Comparison of ENCODE assay signal across 15 mouse cellular contexts in genomic region chr7:39732790-39733189, GRCm38 (mm10).
DNase-seq lines count a peak whose midpoint lies in the region; TF ChIP-seq lines count a peak whose summit lies in the region.
"Had no signal": no experiment of that assay in that cellular context is flagged by ENCODE, and none has a peak within 500 bp of the region (broad histone marks: within the 10 kb centered on the region; RNA-seq: fewer than 3 reads in every experiment).

No protein-coding gene starts in this region.

- TF ChIP-seq POLR2A in CH12.LX (IDR thresholded peaks at IDR 0.05; ENCODE audit: low read depth, low read length) = no peak

- dilution Hi-C loops in CH12.LX (cut with MboI; ENCODE audit: extremely low pct_ligation_motif_present, extremely low pct_unique_long_range_greater_than_20kb, low sequenced_read_pairs) = no loop called here

- no peak overlapping the region for H3K27ac ChIP-seq in CH12.LX (ENCODE audit: insufficient read depth, low read depth)

- no peak overlapping the region for H3K9ac ChIP-seq in CH12.LX (ENCODE audit: insufficient read depth, low read depth)

- TF ChIP-seq EP300 in CH12.LX (IDR thresholded peaks at IDR 0.05; ENCODE audit: low read length) = no peak

- DNase-seq in CH12.LX (ENCODE audit: extremely low read depth) = peak; percentile 18
- DNase-seq in natural killer cell, adult 2 months (ENCODE audit: low spot score in 2 of 2) = no peak
- DNase-seq: adrenal gland, adult 2 months; adrenal gland, adult 8-10 months; adrenal gland, postnatal 10 days; adrenal gland, postnatal 14 days; adrenal gland, postnatal 25 days; adrenal gland, postnatal 36 days; B cell, adult 2 months; cerebellum, adult 11 months; cerebellum, adult 11-12 months; cerebellum, adult 18-20 months; cerebellum, adult 2 months; cerebellum, adult 8-10 months had no signal

- TF ChIP-seq RAD21 in CH12.LX (IDR thresholded peaks at IDR 0.05; ENCODE audit: low read depth, low read length) = no peak

- peaks cover 2 to 3% of the 10 kb centered on the region in 2 experiments; a peak in 3 of 4 replicates for H3K4me1 ChIP-seq in CH12.LX (ENCODE audit: control insufficient read depth in 1 of 2, insufficient read depth in 2 of 2)

- no peak for TF ChIP-seq CTCF in CH12.LX (conservative IDR thresholded peaks at IDR 0.05 in 1 of 2, IDR thresholded peaks at IDR 0.05 in 1 of 2; ENCODE audit: low read depth in 2 of 2, low read length in 2 of 2)

- H3K79me2 ChIP-seq in CH12.LX (replicated peaks; ENCODE audit: control insufficient read depth, extremely low read depth, insufficient read depth, poor library complexity, severe bottlenecking) = no peaks in the 10 kb centered on the region

- H3K4me2 ChIP-seq in CH12.LX (ENCODE audit: insufficient read depth, low read depth, poor library complexity, severe bottlenecking) = no peak overlapping the region

- H3K27me3 ChIP-seq in CH12.LX (replicated peaks) = no peaks in the 10 kb centered on the region

- in situ Hi-C loops in CH12.LX (cut with MboI; ENCODE audit: low pct_ligation_motif_present, low pct_unique_long_range_greater_than_20kb, low sequenced_read_pairs) = no loop called here

- no peaks in the 10 kb centered on the region for H3K9me3 ChIP-seq in CH12.LX (replicated peaks; ENCODE audit: low read length)

- no peaks in the 10 kb centered on the region for H3K36me3 ChIP-seq in CH12.LX (replicated peaks in 1 of 2; ENCODE audit: control insufficient read depth in 1 of 2, insufficient read depth in 1 of 2, low read length in 1 of 2)
- H3K36me3 ChIP-seq: G1E had no signal

- no peak overlapping the region for H3K4me3 ChIP-seq in CH12.LX (replicated peaks in 1 of 3; ENCODE audit: low read depth in 2 of 3, low read length in 2 of 3, poor library complexity in 1 of 3)

TF ChIP-seq in CH12.LX, 34 proteins besides CTCF, POLR2A, EP300 and RAD21:
- TF ChIP-seq JUND (conservative IDR thresholded peaks at IDR 0.05; ENCODE audit: low read depth, low read length) (peak; percentile 73), MEF2A (IDR thresholded peaks at IDR 0.05; ENCODE audit: borderline replicate concordance, low read depth, low read length) (no peak), IRF4 (IDR thresholded peaks at IDR 0.05; ENCODE audit: low read depth, low read length) (peak; percentile 62; the same call in 1 of the 2 replicates)
